Mouse (Mus musculus): Measurements from ENCODE around the gene Brd7.

Gene Brd7

DNA sequence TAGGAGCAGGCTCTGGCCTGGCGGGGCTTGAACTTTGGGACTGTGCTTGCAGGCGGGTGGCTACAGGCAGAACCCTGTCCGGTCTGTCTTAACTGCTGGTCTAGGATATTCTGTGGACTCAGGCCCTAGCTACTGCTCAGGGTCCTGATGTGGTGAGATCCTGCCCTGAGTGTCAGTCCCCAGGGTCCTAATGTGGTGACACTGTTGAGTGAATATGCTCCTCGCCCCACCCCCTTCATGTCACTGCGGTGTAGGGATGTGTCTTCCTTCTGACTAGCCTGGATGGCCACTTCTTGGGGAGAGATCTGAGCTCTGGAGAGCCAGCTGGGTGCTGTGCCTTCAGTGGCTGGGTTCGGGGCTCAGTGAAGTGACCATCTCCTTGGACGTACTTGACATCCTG lies 52.1 kb downstream of the Brd7 start:
- DNase-seq (ENCODE audit: low spot score), result no peak

DNA sequence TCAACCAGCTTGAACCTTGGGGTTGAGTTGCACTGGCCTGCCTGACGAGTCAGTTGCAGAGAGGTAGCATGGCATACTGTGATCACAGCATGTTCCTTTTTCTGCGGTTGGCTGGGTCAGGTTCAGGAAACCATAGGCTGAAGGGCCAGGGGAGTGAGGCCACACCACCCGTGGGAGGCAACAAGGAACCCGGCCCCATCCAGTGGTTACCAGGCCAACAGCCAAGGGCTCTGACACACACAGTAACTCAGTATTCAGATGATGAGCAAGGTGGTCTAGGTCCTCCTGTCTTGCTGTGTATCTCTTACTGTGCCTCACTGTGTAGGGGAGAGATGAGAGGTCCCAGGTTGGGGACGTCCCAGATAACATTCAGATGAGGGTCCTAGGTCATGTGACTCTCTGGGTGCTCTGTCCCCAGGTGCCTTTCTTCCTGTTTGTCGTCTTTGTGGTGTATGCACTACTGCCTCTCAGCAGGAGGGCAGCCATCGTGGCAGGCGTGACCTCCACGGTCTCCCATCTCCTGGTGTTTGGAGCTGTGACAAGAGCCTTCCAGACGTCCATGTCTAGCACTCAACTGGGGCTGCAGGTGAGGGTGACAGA lies 52.6 kb downstream of the Brd7 start:
- no peak for DNase-seq (ENCODE audit: low spot score)

GRCm38 (mm10) chr8:88307736-88308135 lies 54.3 kb downstream of the Brd7 start:
- no peak for DNase-seq (ENCODE audit: low spot score)

DNA sequence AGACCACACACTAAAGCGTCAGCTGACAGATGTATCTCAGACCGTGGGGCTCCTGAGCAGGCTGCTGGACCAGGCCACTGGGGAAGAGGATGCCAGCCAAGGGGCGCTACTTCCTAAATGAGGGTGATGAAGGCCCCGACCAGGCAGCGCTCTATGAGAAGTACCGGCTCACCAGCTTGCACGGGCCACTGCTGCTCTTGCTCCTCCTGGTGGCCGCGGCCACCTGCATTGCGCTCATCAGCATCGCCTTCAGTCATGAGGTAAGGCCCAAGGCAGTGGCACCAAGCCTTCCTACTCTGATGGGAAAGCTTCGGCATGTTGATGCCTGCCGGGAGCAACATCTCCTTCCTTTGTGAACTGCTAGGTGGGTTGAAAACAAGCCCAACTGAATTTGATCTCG lies 55.5 kb downstream of the Brd7 start:
- DNase-seq (ENCODE audit: low spot score), result no peak

- DNase-seq (ENCODE audit: low spot score), result no peak
Measured at GRCm38 (mm10) chr8:88305814-88306213, 56.2 kb downstream of the Brd7 start.

GRCm38 (mm10) chr8:88301589-88302437 lies 60.2 kb downstream of the Brd7 start:
- DNase-seq (ENCODE audit: low spot score), result no peak

- no peak for DNase-seq (ENCODE audit: low spot score)
Measured at GRCm38 (mm10) chr8:88299907-88300603, 61.9 kb downstream of the Brd7 start.

DNA sequence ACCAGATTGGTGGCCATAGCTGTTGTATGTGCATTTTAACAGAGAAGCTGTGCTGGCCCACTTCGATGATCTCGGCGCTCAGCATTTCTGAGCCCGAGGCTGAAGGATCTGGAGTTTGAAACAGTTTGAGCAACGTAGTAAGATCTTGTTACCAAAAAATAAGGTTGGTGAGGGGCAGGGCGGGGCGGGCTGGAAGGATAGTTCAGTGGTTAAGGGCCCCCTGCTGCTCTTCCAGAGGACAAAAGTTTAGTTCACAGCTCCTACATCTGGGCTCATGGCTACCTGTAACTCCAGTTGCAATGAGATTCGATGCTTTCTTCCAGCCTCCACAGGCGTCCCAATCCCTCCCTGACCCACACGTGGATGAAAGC lies 63.3 kb downstream of the Brd7 start:
- no peak for DNase-seq (ENCODE audit: low spot score)

DNA sequence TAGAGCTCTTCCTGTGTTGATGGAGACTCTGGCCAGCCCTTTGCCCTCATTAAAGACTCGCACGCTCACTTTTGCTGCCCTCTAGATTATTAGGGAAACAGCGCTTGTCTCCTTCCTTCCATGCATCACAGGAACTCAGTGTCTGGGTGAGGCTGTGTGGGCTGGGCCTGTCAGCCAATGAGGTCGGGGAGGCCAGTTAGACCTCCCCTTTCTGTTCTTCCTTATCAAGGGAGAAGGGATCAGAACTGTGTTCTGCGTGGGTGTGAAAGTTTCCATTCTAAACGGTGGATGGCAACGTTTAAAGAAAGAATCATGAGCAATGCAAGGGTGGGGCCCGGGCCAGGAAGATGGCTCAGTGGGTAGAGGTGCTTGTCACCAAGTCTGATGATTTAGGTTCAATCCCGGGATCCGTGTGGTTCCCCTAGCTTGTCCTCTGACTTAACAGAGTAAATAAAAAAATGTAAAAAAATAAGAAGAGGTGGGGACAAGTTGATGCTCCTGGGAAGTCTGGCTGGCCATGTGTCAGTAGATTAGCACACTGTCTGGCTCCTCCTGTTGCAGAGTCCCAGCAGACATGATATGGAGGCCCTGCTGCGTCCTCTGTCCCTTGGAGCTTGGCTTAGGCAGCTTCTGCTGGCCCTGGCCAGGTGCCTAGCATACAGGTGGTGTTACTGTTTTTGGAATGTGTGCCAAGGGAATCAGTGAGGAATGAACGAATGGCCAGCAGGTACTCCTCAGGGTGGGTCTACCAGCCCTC lies 63.8 kb downstream of the Brd7 start:
- no peak for DNase-seq (ENCODE audit: low spot score)

GRCm38 (mm10) chr8:88294977-88295376 lies 67.0 kb downstream of the Brd7 start:
- DNase-seq (ENCODE audit: low spot score), result no peak

DNA sequence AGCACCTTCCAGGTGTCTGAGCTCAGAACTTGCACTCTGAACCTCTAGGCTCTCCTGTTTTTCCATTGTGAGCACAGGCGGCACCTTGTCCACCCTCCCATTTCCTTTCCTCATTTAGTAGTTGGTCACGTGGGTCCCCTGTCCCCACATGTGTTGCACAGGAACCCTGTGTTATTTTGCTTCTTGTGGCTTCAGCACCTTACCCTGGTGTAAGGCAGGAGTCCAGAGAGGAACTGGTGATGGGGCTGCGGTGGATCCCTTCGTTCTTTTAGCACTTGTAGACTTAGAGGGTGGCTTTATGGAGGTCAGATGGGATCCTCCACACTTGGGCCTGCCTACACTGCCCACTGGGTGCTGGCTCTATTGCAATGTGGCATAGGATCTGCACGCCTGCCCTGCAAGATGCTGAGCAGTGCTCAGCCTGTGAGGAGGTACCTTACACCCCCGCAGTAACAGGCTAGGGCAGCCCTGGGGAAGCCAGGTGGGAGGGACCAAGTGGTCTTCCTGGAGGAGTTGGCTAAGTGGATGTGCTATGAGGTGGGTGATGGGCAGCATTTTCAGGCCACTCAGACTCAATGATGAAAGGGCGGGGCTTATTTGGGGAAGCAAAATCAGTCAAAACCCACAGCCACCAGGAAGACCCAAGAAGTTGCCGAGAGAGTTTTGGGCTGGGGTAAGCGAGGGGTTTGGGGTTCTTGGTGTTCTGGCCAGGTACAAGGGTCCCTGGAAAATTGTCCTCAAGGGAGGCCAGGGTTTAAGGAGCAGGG lies 68.2 kb downstream of the Brd7 start:
- DNase-seq (ENCODE audit: low spot score), result no peak

DNA sequence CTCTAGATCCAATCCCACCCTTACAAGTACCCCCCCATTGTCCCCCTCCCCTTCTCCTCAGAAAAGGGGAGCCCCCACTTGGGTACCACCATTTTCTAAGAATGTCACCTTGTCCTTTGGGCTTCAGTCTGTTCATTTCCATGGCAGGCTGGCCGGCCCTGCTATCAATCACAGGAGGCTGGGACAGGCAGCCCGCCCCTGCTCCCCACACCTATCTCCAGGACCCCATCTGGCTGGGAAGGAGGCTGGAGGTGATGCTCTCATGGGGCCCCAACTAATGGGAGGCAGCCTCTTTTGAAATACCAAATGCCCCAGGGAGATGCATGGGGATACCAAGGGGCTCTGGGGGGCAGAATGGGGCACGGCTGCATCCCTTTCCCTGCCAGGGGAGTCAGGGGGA lies 69.1 kb downstream of the Brd7 start:
- DNase-seq (ENCODE audit: low spot score), result no peak

GRCm38 (mm10) chr8:88291305-88291690 lies 70.7 kb downstream of the Brd7 start:
- DNase-seq (ENCODE audit: low spot score), result no peak

- DNase-seq (ENCODE audit: low spot score), result no peak
Measured at GRCm38 (mm10) chr8:88290326-88291304, 71.4 kb downstream of the Brd7 start.

- DNase-seq (ENCODE audit: low spot score), result no peak
Measured at GRCm38 (mm10) chr8:88289901-88290300, 72.1 kb downstream of the Brd7 start.

GRCm38 (mm10) chr8:88288622-88289242 lies 73.3 kb downstream of the Brd7 start:
- DNase-seq (ENCODE audit: low spot score), result no peak

GRCm38 (mm10) chr8:88286421-88286960 lies 75.5 kb downstream of the Brd7 start:
- no peak for DNase-seq (ENCODE audit: low spot score)

DNA sequence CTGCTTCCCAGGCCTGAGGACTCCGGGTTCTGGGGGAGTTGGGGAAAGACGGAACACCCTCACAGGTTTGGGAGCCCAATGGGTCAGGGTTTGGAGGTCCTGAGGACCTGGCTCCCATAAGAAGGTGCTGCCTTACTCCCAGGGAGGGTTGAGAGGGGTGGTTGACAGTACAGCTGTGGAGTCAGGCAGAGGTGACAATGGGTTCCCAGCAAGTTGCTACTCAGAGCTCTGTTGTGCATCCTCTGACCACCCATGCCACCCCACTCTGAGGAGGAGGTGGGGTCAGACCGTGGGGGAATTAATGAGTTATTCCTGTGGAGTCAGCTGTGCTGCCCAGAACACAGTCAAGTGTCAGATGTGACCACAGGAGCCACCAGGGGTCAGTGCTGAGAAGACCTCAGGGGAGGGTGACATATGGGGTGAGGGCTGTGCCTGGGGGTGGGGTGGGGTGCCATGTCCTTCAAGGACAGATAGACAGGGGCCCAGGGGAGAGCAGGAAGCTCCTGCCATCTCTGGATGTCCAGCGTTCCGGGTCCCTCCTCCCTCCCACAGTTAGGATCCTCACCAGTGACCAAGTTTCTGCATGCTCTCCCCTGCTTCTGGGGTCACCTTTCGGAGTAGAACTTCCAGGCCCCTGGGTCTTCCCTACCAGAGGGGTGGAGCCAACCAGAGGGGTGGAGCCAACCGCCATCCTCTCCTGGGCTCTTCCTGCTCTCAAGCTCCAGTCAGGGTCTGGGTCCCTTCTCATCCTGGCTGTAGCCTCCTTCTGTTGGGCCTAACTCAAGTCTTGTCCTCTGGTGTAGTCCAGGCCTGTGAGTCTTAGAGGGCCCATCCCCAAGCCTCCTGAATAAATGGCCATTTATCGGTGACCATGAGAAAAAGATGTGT lies 76.3 kb downstream of the Brd7 start:
- no peak for DNase-seq (ENCODE audit: low spot score)

DNA sequence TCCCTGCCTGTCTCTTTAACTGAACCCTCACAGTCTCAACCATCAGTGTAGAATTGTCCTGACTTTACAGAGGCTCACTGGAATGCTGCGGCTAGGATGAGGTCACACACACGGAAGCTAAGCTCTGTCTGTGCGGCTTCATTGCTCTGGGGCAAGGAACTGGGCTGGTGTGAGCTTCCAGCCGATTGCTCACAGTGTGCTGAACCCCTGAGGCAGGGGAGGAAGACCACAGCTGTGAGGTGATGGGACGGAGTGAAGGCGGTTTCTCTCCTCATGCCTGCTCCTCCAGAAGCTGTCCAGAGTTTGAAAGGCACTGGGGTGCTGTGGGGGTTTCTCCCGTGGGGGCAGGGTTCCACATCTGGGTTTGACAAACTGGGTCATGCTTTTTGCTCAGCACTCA lies 77.3 kb downstream of the Brd7 start:
- no peak for DNase-seq (ENCODE audit: low spot score)

All from layer of hippocampus, adult 9-10 months (tissue).